Mouse (Mus musculus): Measurements from ENCODE around the gene Tmem50a. TPM values are rescaled to one million over a fixed set of nuclear protein-coding genes. Genes with fewer than 3 reads are reported as not detected.

Gene Tmem50a
- total RNA-seq, 4 experiments from 2014 or later: 63.0 to 64.1 (median 63.5) TPM

DNA sequence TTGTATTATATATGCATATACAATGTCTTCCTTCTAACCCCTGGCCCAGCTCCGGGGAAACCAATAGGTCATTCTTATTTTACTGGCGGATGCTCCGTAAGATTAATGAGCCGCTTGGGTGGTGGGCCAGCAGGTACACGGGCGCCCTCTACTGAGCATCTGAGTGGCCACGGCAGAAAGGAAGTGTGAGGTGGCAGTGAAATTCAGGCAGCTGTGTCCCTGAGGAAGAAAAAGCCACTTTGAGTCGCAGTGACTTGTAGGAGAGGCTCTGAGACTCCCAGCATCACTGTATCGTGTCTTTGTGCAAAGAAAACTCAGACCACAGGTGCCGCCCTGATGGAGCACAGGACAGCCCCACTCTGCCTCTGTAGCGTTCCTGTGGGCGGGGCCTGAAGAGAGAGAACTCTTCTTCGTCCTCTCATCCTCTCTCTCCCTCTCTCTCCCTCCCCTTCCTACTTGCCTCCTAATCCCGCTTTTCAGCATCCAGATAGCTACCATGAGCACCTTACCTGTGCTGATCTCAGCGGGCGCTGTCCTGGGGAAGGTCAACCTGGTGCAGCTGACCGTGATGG lies 35.3 kb downstream of the Tmem50a start:
- peak; percentile 51 for DNase-seq (ENCODE audit: low spot score)

DNA sequence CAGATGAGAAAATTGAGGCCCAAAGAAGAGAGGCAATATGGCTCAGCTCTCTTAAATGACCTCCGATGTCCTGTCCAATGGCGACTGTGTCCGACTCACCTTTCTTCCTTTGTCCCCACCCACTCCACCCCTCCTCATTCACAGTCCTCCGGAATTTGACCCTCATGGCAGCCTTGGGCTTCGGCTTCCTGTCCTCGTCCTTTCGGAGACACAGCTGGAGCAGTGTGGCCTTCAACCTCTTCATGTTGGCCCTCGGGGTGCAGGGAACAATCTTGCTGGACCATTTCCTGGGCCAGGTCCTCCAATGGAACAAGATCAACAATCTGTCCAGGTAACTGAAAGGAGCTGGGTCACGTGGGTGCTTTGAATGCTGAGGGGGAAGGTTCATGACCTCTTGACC lies 38.7 kb downstream of the Tmem50a start:
- no peak for DNase-seq (ENCODE audit: low spot score)

DNA sequence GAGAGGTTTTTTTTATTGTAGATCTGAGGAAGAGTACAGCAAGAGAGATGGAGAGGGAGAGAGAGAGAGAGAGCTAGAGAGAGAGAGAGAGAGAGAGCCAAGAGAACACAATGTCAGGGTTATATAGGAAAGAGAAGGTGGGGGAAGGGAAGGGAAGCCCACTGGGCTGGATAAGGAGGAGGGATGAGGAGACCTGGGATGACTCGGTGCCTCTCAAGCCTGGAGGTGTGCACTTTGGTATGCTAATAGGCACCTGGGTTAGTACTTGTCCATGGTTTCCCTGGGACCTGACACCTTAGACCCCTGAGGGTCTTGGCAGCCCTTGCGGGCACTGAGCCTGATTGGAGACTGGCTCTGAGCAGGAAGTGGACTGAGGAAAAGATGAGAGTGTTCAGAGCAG lies 42.9 kb downstream of the Tmem50a start:
- no peak for DNase-seq (ENCODE audit: low spot score)

DNA sequence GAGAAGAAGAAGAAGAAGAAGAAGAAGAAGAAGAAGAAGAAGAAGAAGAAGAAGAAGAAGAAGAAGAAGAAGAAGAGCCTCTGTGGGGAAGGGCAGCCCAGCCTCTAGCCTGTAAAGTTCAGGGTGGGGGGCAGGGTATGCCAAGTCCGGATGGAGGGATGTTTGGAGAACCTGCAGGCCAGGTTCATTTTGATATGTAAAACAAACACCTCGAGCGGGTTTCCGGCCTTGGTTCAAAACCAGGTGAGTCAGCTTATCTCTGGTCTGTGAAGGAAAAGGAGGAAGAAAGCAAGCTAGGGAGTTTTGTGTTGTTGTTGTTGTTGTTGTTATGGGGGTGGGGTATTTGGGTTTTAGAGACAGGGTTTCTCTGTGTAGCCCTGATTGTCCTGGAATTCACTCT lies 43.3 kb downstream of the Tmem50a start:
- no peak for DNase-seq (ENCODE audit: low spot score)

DNA sequence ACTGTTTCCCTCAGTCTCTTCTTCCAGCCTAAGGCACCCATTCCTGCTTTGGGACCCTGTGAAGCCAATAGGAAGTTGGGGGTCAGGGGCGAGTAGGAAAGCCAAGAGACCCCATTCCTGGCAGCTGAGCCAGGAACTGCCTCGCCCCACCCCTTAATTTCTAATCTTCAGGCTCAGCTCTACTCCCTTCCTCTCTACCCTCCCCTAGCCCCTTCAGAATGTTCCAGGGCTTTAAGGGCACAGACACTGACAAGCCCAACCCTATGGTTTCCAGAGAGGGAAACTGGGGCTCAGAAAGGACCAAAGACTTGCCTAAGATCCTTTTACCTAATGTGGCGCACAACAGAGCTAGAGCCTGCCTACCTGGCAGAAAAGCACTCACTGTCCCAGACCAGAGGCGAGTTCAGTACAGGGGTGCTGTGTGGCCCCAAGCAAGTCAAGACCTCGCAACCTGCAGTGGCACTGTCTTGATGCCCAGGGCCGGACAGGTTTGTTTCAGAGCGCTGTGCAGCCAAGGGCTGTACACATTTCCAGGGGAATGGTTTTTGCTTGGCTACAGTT lies 44.9 kb downstream of the Tmem50a start:
- no peak for DNase-seq (ENCODE audit: low spot score)

DNA sequence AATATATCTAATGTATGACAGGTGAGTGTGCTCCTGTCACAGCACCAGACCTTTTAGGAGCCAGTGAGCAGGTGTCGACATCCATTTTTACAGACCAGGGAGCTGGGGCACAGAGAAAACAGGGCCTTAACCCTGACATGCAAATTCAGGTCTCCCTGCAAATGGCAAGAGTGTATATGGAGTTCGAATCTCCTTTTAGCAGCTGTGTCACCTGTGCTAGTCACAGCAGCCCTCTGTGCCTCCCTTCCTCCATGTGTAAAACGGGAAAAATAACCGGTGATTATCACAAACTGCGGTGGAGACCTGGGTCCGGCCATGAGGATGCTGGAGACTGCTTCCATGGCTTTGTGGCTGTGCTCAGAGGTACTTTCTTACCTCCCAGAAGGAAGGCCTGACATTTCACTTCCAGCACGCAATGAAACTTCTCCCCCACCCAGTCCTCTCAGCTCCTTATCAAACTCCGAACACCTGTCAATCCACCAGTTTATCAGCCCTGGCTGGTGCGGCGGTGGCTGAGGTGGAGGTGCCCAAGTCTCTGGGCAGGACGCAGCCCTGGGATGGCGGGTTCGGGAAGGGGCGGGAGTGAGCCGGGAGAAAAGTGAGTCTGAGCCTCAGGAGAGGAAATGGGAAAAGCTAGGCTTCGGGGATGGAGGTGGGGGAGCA lies 45.6 kb downstream of the Tmem50a start:
- DNase-seq (ENCODE audit: low spot score): no peak

DNA sequence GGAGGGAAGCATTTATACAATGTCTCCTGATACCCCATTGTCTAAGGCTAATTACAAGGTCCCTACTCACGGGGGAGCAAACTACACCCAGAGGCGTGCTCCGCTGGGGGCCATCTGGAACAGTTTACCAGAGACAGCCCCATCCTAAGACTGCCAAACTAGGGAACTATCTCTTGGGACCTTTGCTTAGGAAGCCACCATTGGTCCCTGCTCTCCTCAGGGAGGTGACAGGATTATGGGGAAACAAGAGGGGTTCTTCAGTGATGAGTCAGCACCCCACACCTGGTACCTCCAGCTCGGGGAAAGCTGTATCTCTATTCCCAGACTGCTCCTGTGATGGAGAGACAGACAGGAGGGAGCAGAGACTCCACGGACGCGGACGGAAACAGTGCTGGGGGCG lies 46.3 kb downstream of the Tmem50a start:
- no peak for DNase-seq (ENCODE audit: low spot score)

DNA sequence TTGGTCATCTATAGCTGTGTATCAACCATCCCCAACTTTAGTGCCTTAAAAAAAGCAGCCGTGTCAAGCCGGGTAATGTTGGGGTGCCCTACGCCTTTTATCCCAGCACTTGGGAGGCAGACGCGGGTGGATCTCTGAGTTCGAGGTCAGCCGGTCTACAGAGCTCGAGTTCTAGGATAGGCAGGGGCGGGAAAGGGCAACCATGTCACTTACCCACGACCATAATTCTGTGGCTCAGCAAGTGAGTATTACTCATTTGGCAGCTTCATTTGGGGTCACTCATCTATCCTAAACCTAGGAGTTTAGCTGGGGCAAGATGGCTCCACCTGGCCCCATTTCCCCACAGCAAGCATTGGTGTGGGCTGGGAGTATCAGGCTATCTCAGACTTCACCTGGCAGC lies 46.8 kb downstream of the Tmem50a start:
- DNase-seq (ENCODE audit: low spot score): no peak

DNA sequence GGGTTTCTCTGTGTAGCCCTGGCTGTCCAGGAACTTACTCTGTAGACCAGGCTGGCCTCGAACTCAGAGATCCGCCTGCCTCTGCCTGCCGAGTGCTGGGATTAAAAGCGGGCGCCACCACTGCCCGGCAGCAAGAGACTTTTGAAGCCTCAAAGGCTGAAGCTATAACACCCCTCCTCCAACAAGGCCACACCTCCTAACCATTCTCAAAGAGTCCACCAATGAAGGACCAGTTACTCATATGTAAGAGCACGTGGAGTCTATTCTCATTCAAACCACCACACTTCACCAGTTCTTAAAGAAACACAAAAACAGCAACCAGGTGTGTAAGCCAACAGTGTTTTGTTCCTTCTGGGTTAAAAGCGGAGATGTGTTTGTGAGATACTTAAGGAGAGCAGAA lies 47.2 kb downstream of the Tmem50a start:
- DNase-seq (ENCODE audit: low spot score): no peak

DNA sequence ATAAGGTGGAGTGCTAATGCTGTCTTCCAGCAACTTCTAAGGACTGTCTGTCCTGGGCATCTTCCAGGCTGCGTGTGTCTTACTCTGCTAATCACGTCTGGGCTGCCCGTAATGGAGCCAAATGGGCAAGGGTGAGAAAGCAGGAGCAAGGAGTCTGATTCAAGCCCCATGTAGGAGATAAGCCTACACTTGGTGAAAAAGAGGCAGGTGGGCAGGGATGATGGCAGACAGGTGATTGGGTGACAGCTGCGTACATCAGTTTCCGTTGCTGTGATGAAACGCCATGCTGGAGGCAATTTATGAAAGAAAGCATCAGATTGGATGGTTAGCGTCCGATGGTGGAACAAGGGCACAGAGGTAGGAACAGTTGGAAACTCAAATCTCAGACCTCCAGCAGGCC lies 47.6 kb downstream of the Tmem50a start:
- no peak for DNase-seq (ENCODE audit: low spot score)

DNA sequence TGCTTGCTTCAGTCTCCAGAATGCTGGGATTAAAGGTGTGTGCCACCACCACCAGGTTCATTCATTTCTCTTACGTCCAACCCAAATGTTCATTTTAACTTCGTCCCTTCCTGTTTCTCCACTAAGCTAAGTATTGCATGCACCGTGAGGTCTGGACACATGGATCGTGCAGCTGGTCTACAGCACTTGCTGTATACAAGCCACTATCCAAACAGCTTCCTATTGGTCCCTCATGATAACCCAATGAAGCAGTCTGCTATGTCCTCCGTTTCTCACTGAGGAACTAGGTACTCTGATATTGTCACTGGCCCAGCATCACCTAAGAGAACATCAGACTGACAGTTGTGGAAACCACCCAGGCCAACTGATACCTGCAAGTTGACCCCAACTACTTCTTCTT lies 49.0 kb downstream of the Tmem50a start:
- no peak for DNase-seq (ENCODE audit: low spot score)

DNA sequence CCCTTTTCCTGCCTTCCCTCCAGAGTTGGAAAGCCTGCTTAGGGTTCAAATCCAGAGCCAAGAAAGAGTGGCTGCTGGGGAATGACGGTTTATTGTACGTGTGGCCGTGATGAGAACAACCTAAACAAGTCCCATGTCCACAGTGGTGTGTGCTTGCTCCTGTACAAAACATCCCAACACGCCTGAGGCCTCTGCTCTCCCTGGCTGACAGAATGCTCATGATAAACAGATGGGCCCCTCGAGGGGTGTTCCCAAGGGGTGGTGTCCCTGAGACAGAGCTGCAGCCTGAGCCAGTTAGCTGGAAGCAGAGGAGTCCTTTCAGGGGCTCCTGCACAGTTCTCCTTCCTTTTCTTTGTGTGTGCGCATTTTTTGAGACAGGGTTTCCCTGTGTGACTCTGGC lies 49.5 kb downstream of the Tmem50a start:
- no peak for DNase-seq (ENCODE audit: low spot score)

DNA sequence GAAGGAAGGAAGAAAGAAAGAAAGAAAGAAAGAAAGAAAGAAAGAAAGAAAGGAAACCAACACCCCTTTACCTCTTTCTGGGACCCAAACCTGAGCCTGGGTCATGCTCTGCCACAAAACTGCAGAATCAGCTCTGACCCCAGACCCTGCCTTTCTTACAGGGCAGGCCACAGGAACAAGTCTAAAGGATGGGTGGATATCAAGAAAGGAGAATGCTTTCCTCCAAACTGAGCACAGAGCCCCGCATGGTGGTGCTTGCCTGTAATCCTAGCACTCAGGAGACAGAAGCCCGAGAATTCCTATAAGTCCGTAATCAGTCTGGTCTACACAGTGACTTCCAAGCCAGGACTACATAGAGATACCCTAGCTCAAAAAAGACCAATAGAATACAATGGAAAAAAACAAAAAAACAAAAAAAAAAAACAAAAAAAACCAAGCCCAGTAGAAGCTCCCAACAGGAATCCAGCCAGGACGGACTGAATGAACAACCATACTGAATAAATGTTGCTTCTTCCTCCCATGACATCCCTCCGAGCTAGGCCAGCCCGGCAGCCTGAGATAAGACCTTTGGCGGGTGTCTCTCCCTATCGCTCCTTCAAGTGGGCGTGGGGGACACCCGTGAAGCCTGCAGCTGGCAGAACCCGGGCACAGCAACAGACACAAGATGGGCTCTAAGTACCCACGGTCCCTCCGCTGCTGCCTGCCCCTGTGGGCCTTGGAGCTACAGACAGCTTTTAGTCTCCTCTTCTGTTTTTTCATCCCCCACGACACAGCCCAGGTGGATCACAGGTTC lies 50.7 kb downstream of the Tmem50a start, which contains the start of gene Rhd:
Gene Rhd (plus strand): TSS at position 600 of the 793 bp plus-strand sequence.
- DNase-seq (ENCODE audit: low spot score): no peak

DNA sequence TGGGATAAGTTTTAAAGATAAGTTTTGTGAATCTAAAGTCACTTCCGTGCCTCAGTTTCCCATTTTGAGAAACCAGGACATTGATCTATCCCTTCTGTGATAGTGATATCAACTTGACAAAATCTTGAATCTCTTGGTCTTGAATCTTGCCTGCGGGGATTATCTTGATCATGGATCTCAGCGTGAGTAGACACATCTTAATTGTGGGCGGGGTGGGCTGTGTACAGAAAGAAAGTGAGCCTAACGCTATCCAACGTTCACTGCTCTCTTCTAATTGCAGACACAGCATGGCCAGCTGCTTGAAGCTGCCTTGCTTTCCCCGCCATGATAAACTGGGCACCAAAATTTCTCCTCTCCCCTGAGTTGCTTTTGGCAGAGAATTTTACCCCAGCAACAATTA lies 51.8 kb downstream of the Tmem50a start:
- no peak for DNase-seq (ENCODE audit: low spot score)

DNA sequence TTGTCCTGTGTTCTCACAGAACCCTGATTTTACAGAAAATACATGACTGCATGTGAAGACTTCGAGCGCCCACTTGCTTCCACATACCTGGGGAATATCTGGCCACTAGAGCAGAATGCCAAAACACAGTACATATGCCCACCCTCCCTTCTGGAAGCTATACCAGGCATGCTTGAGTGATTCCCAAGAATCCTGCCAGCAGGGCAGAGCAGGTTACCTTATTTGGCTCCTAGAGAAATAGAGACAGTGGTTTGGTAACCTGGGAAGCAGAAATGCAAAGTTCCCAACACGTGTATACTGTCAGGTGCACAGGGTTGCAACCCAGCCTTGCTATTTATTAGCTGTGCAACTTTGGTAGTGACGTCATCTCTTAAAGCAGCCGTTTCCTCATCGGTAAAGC lies 52.9 kb downstream of the Tmem50a start:
- DNase-seq (ENCODE audit: low spot score): no peak

DNA sequence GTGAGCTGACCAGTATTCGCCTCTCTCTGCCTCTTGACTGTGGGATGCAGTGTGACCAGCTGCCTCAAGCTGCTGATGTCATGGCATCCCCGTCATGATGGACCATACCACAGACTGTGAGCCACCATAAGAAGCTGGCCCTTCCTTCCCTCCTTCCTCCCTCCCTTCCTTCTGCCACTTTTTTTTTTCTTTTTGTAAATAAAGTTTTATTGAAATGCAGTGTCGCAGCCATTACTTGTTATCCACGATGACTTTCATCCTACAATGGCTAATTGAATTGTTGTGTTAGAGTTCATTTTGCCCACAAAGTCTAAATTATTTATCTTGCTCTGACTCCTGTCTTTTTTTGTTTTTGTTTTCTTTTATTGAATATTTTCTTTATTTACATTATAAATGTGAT lies 56.3 kb downstream of the Tmem50a start:
- no peak for DNase-seq (ENCODE audit: low spot score)

DNA sequence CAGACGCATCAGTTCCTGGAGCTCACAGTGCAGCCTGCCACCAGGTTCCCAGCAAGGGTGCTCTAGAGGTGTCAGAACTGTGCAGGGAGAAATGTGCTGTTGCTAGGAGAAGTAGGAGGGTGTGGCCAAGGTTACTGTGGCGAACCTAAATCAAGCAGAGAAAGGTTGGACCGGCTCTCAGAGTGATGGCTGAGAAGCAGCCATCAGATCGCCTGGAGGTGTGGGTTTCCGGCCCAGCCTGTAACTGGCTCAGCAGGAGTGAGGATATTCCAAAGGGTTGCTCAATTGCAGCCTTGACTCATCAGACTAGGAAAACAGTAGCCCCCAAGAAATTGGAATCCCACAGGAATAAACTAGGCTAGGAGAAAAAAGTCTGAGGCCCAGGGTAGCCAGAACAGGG lies 58.3 kb downstream of the Tmem50a start:
- no peak for DNase-seq (ENCODE audit: low spot score)

DNA sequence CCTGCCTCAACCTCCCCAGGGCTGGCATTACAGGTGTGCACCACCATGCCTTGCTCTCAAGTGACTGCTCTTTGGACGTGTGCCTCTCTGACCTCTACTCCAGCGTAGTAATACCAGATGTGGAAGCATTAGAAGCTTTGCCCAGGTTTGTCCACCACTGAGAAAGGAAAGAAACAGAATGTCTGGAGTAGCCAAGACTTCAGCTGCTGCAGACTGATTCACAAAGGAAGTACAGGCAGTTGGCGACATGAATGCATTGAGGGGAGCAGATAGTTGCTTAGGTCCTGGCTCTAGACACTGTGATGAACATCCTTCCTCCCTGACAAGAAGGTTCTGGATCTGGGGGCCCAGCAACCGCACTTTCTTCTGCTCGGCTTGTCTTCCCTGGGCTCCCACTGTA lies 58.8 kb downstream of the Tmem50a start:
- DNase-seq (ENCODE audit: low spot score): no peak

DNA sequence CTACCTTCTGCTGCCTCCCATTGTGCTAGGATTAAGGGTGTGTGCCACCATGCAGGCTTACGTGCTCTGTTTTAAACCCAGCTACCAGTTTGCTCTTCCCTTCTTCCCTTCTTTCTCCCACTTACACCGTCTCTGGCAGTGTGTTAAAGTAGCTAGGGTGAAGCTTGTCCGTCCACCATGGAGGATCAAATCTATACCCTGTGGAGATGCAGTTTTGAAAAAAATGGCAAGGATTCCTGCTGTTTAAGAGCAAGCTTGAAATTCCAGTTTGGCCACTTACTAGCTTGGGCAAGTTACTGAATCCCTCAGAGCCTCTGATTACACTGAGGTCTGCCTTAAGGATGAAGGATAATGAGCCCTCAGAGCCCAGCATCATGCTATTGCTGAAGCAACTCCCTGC lies 59.5 kb downstream of the Tmem50a start:
- DNase-seq (ENCODE audit: low spot score): no peak

DNA sequence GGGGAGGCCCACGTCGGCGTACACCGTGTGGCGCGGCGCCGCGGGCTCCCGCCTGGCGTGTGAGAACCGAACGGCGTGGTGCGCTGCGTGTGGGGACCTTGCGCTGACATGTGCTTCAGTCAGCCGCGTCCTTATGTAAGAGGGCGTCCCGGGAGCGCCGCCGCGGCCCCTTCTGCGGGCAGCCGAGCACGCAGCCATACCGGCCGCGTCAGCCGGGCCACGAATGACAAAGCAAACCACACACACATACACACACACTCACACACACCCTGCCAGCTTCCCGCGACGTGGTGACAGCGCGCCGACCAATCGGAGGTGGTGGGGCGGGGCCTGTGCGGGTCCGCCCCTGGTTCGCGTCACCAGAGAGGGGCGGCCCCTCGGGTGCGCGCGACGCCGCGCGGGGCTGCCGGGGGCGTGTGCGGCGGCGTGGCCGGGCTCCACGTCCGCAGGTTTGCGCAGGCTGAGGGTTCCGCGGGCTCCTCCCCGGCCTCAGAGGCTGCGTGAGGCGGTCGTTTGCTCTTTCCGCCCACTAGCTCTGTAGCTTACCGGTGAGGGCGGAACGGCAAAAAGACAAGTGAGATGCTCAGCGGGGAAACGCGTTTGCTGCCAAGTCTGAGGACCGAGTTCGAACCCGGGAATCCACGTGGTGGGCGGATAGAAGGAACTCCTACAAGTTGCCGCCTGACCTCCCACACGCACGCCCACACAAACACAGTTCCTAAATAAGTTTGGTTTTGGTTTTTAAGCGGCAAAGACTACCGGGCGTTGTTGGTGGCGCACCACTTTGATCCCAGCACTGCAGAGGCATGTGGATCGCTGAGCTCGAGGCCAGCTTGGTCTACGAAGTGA lies 61.0 kb downstream of the Tmem50a start:
- peak; percentile 87 for DNase-seq (ENCODE audit: low spot score)

DNA sequence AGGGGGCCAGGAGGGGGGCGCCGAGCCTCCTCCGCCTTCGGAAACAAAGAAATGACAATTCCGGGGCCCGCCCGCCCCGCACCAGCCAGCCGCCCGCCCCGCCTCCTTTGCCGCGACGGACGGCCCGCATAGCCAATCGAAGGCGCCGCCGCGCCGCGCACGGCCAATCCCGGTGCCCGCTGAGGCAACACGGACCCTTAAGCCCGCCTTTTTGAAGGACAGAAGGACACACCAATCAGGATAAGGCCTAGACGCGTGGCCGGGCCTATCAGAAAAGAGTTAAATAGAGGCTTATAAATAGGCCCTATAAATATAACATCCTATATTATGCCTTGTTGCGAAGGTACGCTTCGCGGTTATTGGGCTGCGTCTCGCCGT lies 61.6 kb downstream of the Tmem50a start, which contains the start of gene Maco1:
Gene Maco1 (minus strand): TSS at position 87 of the 378 bp plus-strand sequence.
- peak; percentile 100 for DNase-seq (ENCODE audit: low spot score)

Data from heart, adult 8-10 months (tissue).